Mouse (Mus musculus): ENCODE data around the gene Rps6kc1. TPM values are rescaled to one million over a fixed set of nuclear protein-coding genes. Genes with fewer than 3 reads are reported as not detected.

The Rps6kc1 gene
- polyA plus RNA-seq, 1 experiment from 2014 or later = 26.5 TPM

Other genes starting within 250 kb of the Rps6kc1 start
- 37.4 and 42.2 TPM in 2 replicates for gene Angel2, start 13.3 kb upstream of the Rps6kc1 start, polyA plus RNA-seq (2015; fragmentation: Nextera tagmentation; extraction: Ambion mirVana)
- 73.4 and 86.4 TPM in 2 replicates for gene Vash2, start 67.5 kb upstream of the Rps6kc1 start, polyA plus RNA-seq (2015; fragmentation: Nextera tagmentation; extraction: Ambion mirVana)
- gene Flvcr1, start 114.4 kb upstream of the Rps6kc1 start, polyA plus RNA-seq (2015; fragmentation: Nextera tagmentation; extraction: Ambion mirVana) = 7.5 and 8.1 TPM in 2 replicates
- not detected in 2 replicates for gene Spata45, start 124.9 kb upstream of the Rps6kc1 start, polyA plus RNA-seq (2015; fragmentation: Nextera tagmentation; extraction: Ambion mirVana)
- gene Tatdn3, start 151.2 kb upstream of the Rps6kc1 start, polyA plus RNA-seq (2015; fragmentation: Nextera tagmentation; extraction: Ambion mirVana) = 14.4 and 16.0 TPM in 2 replicates
- 4.6 and 7.6 TPM in 2 replicates for gene Nsl1, start 151.2 kb upstream of the Rps6kc1 start, polyA plus RNA-seq (2015; fragmentation: Nextera tagmentation; extraction: Ambion mirVana)
- 3.5 and 3.6 TPM in 2 replicates for gene Batf3, start 186.1 kb upstream of the Rps6kc1 start, polyA plus RNA-seq (2015; fragmentation: Nextera tagmentation; extraction: Ambion mirVana)